Mouse (Mus musculus) limb, embryonic 11.5 days (tissue): Measurements from ENCODE around the gene Foxf1. TPM values are rescaled to one million over a fixed set of nuclear protein-coding genes. Genes with fewer than 3 reads are reported as not detected.
A peak's percentile ranks its signal among the peaks of the same experiment; 100 is the strongest.

Experiments used
- ATAC-seq: fragments of 200-750 bp; cut with Nextera tagmentation; 2 replicates; pipeline ENCODE4 v1.8.0; 2017; ENCODE audit warnings: low read depth; ENCODE audit not compliant: insufficient number of reproducible peaks, low FRiP score, low TSS enrichment
- DNase-seq: peaks from one replicate; pipeline ENCODE4 v3.0.0-alpha.2; 2015; ENCODE audit warnings: low spot score
- H3K27ac ChIP-seq: fragments of 300-500 bp; sonication (generic); replicated peaks from 2 replicates; pipeline ENCODE4 v1.5.1; 2014; ENCODE audit warnings: low read depth, mild to moderate bottlenecking, low read length
- H3K27me3 ChIP-seq: fragments of 300-500 bp; sonication (generic); 2 replicates; pipeline ENCODE4 v1.6.1; 2014; ENCODE audit warnings: mild to moderate bottlenecking, low read length, mixed read lengths; ENCODE audit not compliant: control insufficient read depth, insufficient read depth
- H3K36me3 ChIP-seq: fragments of 300-500 bp; sonication (generic); 2 replicates; pipeline ENCODE4 v1.6.1; 2014; ENCODE audit warnings: mild to moderate bottlenecking, low read length, moderate library complexity, mixed read lengths; ENCODE audit not compliant: control insufficient read depth, insufficient read depth
- H3K4me1 ChIP-seq: fragments of 300-500 bp; sonication (generic); 2 replicates; pipeline ENCODE4 v1.6.1; 2014; ENCODE audit warnings: low read length, mixed read lengths; ENCODE audit not compliant: control insufficient read depth, insufficient read depth
- H3K4me2 ChIP-seq: fragments of 300-500 bp; sonication (generic); 2 replicates; pipeline ENCODE4 v1.6.1; 2014; ENCODE audit warnings: low read depth, mild to moderate bottlenecking, moderate library complexity; ENCODE audit not compliant: severe bottlenecking
- H3K4me3 ChIP-seq: fragments of 300-500 bp; sonication (generic); 2 replicates; pipeline ENCODE4 v1.5.1; 2014; ENCODE audit warnings: low read depth, low read length
- H3K9ac ChIP-seq: fragments of 300-500 bp; sonication (generic); 2 replicates; pipeline ENCODE4 v1.6.1; 2014; ENCODE audit warnings: mild to moderate bottlenecking, low read length
- H3K9me3 ChIP-seq: fragments of 300-500 bp; sonication (generic); 2 replicates; pipeline ENCODE4 v1.6.1; 2016; ENCODE audit warnings: low read length; ENCODE audit not compliant: control insufficient read depth
- WGBS: fragments of 180-500 bp; shearing (Covaris S2); extraction: QIAGEN DNeasy Blood & Tissue Kit; methylation state at CpG from one replicate; pipeline ENCODE4 v1.1.7; 2014; 5-methylcytosine and 5-hydroxymethylcytosine counted together
- polyA plus RNA-seq: library from polyadenylated mRNA; unstranded; fragments of >200 nt; fragmentation: Nextera tagmentation; extraction: Ambion mirVana; gene quantifications from 2 replicates; pipeline ENCODE4 v1.2.1, GENCODE M21; 2014

The Foxf1 gene
- polyA plus RNA-seq, 1 experiment from 2014 or later: 0.27 TPM

- Histone ChIP-seq H3K4me1 (peaks cover 20% of the 10 kb centered on the region), H3K9me3 (no peaks in the 10 kb centered on the region), H3K27me3 (peaks cover 69% of the 10 kb centered on the region), H3K9ac (no peak overlapping the region), H3K36me3 (no peaks in the 10 kb centered on the region), H3K27ac (no peak overlapping the region), H3K4me2 (no peak overlapping the region), H3K4me3 (no peak overlapping the region)
- DNase-seq (peak; percentile 29), ATAC-seq (no peak)
- 2% methylated on average over 12 of the region's 12 CpGs for WGBS
Measured at GRCm38 (mm10) chr8:121071454-121071853, 12.7 kb upstream of the Foxf1 start.

GRCm38 (mm10) chr8:121072406-121073130 lies 11.6 kb upstream of the Foxf1 start:
- H3K27me3 ChIP-seq: peaks cover 80% of the 10 kb centered on the region
- DNase-seq (peak; percentile 42), ATAC-seq (no peak)
- H3K4me1 ChIP-seq: peaks cover 20% of the 10 kb centered on the region
- H3K36me3 ChIP-seq: no peaks in the 10 kb centered on the region
- H3K4me2 ChIP-seq: no peak overlapping the region
- no peak overlapping the region for H3K9ac ChIP-seq
- H3K27ac ChIP-seq: no peak overlapping the region
- no peaks in the 10 kb centered on the region for H3K9me3 ChIP-seq
- 16% methylated on average over 11 of the region's 11 CpGs for WGBS
- H3K4me3 ChIP-seq: no peak overlapping the region; the same call in 1 of the 2 replicates

GRCm38 (mm10) chr8:121073174-121074107 lies 10.7 kb upstream of the Foxf1 start:
- no peak overlapping the region for H3K27ac ChIP-seq
- H3K9me3 ChIP-seq: no peaks in the 10 kb centered on the region
- peaks cover 88% of the 10 kb centered on the region for H3K27me3 ChIP-seq
- ATAC-seq (no peak), DNase-seq (peak; percentile 49)
- H3K4me2 ChIP-seq: peak overlapping the region; percentile 41
- no peak overlapping the region for H3K9ac ChIP-seq
- WGBS: under 1% methylated on average over 48 of the region's 48 CpGs
- H3K36me3 ChIP-seq: no peaks in the 10 kb centered on the region
- peak overlapping the region; percentile 20 for H3K4me3 ChIP-seq
- peaks cover 20% of the 10 kb centered on the region for H3K4me1 ChIP-seq

DNA sequence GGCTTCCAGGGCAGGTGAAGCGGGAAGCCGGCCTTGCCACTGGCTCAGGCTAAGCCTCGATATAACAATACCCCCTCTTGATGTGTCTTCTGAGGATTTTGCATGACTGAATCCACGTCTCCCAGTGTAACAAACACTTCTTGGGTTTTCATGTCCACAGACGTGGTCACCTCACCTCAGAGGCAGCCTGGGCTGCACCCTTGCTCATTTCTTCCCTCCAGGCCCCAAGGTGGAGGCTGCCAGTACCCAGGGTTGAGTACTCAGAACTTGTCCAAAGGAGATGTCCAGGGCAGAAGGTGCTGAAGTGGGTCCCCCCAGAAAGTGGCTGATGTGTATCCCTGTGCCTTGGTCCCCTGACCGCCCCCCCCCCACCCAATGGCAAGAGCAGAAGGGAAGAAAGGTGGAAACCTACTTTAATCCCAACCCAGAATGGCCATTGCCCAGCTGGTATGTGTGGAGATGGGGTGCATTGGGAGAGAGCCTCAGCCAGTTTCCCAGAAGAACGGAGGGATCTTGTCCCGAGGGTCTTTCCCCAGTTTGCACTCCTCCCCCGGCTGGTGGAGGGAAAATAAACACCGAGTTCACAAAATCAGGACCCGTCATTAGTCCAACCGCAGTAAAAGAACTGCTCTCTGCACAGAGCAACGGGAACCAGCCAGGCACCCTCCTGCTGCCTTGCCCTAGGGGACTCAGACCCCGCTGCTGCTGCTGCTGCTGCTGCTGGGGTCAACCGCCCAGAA lies 9.9 kb upstream of the Foxf1 start:
- Histone ChIP-seq H3K4me3 (no peak overlapping the region), H3K36me3 (no peaks in the 10 kb centered on the region), H3K4me2 (no peak overlapping the region), H3K4me1 (peaks cover 20% of the 10 kb centered on the region), H3K9ac (no peak overlapping the region), H3K27ac (no peak overlapping the region), H3K27me3 (peaks cover 93% of the 10 kb centered on the region), H3K9me3 (no peaks in the 10 kb centered on the region)
- no peak for ATAC-seq
- DNase-seq: no peak
- WGBS: 3% methylated on average over 15 of the region's 15 CpGs

DNA sequence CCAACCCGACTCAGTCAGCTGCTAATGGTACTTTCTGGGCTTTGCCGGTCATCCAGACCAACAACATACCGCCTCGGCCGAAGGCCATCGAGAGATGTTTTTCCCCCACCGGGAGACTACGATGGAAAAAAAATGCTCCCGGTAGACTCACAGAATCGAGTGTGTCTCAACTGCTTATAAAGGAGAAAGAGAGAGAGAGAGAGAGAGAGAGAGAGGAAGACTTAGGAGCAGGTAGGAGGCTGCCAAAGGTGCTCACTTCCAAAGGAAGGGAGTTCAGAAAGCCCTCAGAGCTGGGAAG lies 9.4 kb upstream of the Foxf1 start:
- no peak for ATAC-seq
- Histone ChIP-seq H3K4me2 (no peak overlapping the region), H3K4me3 (no peak overlapping the region)

DNA sequence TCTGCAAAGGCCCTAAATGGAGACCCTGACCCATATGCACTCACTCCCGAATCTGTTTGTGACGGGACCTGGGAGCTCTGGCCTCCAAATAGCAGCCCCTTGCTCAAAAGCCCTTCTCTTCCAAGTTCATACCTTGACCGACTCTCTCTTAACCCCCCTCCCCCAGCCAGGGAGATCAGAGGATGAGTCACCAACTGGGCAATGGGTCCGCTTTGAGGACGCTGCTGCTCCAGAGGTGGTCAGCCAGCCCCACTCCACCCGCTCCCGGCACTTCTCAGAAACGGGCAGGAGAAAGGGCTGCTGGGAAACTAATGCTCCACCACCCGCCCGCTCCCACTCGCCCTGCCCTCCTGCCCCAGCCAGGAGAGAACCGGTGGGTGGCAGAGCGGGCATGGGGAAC lies 8.2 kb upstream of the Foxf1 start:
- no peak overlapping the region for H3K4me3 ChIP-seq
- H3K27ac ChIP-seq: no peak overlapping the region
- H3K36me3 ChIP-seq: no peaks in the 10 kb centered on the region
- peaks cover 22% of the 10 kb centered on the region for H3K4me1 ChIP-seq
- WGBS: 4% methylated on average over 13 of the region's 13 CpGs
- ATAC-seq (no peak), DNase-seq (peak; percentile 45)
- H3K9ac ChIP-seq: no peak overlapping the region
- H3K27me3 ChIP-seq: peaks cover 94% of the 10 kb centered on the region
- H3K9me3 ChIP-seq: no peaks in the 10 kb centered on the region
- H3K4me2 ChIP-seq: no peak overlapping the region

More for the DNA sequence above, 9.4 kb upstream of the Foxf1 start:
- Histone ChIP-seq H3K36me3 (no peaks in the 10 kb centered on the region), H3K9me3 (no peaks in the 10 kb centered on the region), H3K9ac (no peak overlapping the region), H3K27me3 (peaks cover 94% of the 10 kb centered on the region), H3K27ac (no peak overlapping the region), H3K4me1 (peaks cover 20% of the 10 kb centered on the region)
- peak; percentile 60 for DNase-seq
- under 1% methylated on average over 10 of the region's 10 CpGs for WGBS

DNA sequence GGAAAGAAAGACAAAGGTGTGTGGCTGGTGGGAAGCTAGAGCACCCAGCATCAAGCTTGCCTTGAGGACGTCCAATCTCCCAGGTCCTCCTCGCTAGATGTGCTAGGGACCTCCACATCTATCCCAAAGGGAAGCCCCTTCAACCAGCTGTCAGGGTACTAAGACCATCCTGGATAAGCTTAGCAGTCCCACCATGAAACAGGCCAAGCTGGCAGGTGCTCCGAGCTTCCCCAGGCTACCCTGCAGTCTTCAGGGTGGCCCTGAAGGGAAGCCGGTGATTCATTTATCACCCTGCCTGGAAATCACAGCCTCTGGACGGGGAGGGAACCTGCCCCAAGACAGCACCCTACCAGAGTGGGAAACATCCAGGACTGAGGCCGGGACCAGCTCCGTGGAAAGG lies 7.6 kb upstream of the Foxf1 start:
- no peak overlapping the region for H3K4me2 ChIP-seq
- H3K4me3 ChIP-seq: no peak overlapping the region
- no peaks in the 10 kb centered on the region for H3K9me3 ChIP-seq
- H3K4me1 ChIP-seq: peaks cover 16% of the 10 kb centered on the region
- ATAC-seq: no peak
- H3K27ac ChIP-seq: no peak overlapping the region
- peaks cover 94% of the 10 kb centered on the region for H3K27me3 ChIP-seq
- DNase-seq: no peak
- H3K9ac ChIP-seq: no peak overlapping the region
- 17% methylated on average over 7 of the region's 7 CpGs for WGBS
- no peaks in the 10 kb centered on the region for H3K36me3 ChIP-seq

DNA sequence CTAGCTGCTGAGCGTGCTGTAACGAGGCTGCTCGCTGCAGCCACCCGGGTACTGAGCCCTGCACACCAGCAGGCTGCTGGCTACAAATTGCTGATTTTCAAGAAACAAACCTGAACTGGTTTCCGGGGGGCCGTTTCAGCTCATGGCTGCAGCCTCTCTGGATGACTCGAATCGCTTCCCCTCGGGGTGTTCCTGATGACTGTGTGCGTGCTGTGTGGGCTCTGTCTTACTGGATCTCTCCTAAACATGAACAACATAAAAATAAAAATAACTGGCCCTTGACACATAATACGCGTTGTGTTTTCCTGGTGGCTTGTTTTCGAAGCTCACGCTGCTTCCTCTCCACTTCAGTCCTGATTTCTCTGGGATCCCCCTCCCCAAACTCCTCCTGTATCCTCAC lies 5.5 kb upstream of the Foxf1 start:
- peak; percentile 29 for DNase-seq
- Histone ChIP-seq H3K9me3 (no peaks in the 10 kb centered on the region), H3K4me1 (peaks cover 22% of the 10 kb centered on the region), H3K36me3 (no peaks in the 10 kb centered on the region), H3K4me3 (no peak overlapping the region), H3K27me3 (peaks cover 96% of the 10 kb centered on the region), H3K4me2 (no peak overlapping the region), H3K9ac (no peak overlapping the region), H3K27ac (no peak overlapping the region)
- WGBS: 7% methylated on average over 14 of the region's 14 CpGs
- no peak for ATAC-seq
